Mouse (Mus musculus) kidney, embryonic 16.5 days (tissue): ENCODE results near the gene Ly6g6f. TPM values are rescaled to one million over a fixed set of nuclear protein-coding genes. Genes with fewer than 3 reads are reported as not detected.

Source experiments
- ATAC-seq: fragments of 200-750 bp; cut with Nextera tagmentation; 2 replicates; pipeline ENCODE4 v1.8.0; 2017; ENCODE audit warnings: moderate TSS enrichment; ENCODE audit not compliant: low FRiP score, low TSS enrichment
- H3K27ac ChIP-seq: fragments of 300-500 bp; sonication (generic); 2 replicates; pipeline ENCODE4 v1.5.1; 2014; ENCODE audit warnings: low read length
- H3K27me3 ChIP-seq: fragments of 300-500 bp; sonication (generic); 2 replicates; pipeline ENCODE4 v1.6.1; 2014; ENCODE audit warnings: low read length, control low read depth, mixed read lengths; ENCODE audit not compliant: insufficient read depth
- H3K36me3 ChIP-seq: fragments of 300-500 bp; sonication (generic); 2 replicates; pipeline ENCODE4 v1.6.1; 2014; ENCODE audit warnings: low read length, control low read depth, mixed read lengths; ENCODE audit not compliant: insufficient read depth
- H3K4me1 ChIP-seq: fragments of 300-500 bp; sonication (generic); 2 replicates; pipeline ENCODE4 v1.6.1; 2014; ENCODE audit warnings: low read length, control low read depth, mixed read lengths; ENCODE audit not compliant: insufficient read depth
- H3K4me2 ChIP-seq: fragments of 300-500 bp; sonication (generic); replicated peaks from 2 replicates; pipeline ENCODE4 v1.6.1; 2014; ENCODE audit warnings: low read depth, low read length
- H3K4me3 ChIP-seq: fragments of 300-500 bp; sonication (generic); 2 replicates; pipeline ENCODE4 v1.5.1; 2014; ENCODE audit warnings: mild to moderate bottlenecking, low read length
- H3K9ac ChIP-seq: fragments of 300-500 bp; sonication (generic); replicated peaks from 2 replicates; pipeline ENCODE4 v1.6.1; 2014; ENCODE audit warnings: low read length
- H3K9me3 ChIP-seq: fragments of 300-500 bp; sonication (generic); 2 replicates; pipeline ENCODE4 v1.6.1; 2016; ENCODE audit warnings: low read length, control low read depth
- WGBS: fragments of 180-500 bp; shearing (Covaris S2); extraction: QIAGEN DNeasy Blood & Tissue Kit; methylation state at CpG from one replicate; pipeline ENCODE4 v1.1.7; 2014; 5-methylcytosine and 5-hydroxymethylcytosine counted together
- polyA plus RNA-seq: library from polyadenylated mRNA; unstranded; fragments of >200 nt; fragmentation: Nextera tagmentation; extraction: Ambion mirVana; gene quantifications from 2 replicates; pipeline ENCODE4 v1.2.1, GENCODE M21; 2015

Gene Ly6g6f
- polyA plus RNA-seq, 1 experiment from 2014 or later = not detected

GRCm38 (mm10) chr17:35082841-35083576 is 2.4 kb downstream of the Ly6g6f start:
- ATAC-seq = no peak
- 84% methylated on average over 16 of the region's 16 CpGs for WGBS
- H3K9me3 ChIP-seq = no peaks in the 10 kb centered on the region
- H3K27ac ChIP-seq = no peak overlapping the region
- H3K27me3 ChIP-seq = no peaks in the 10 kb centered on the region
- no peak overlapping the region for H3K9ac ChIP-seq
- H3K4me2 ChIP-seq = no peak overlapping the region
- H3K36me3 ChIP-seq = no peaks in the 10 kb centered on the region
- peaks cover 2% of the 10 kb centered on the region; the same call in 1 of the 2 replicates for H3K4me1 ChIP-seq
- no peak overlapping the region for H3K4me3 ChIP-seq

- Histone ChIP-seq H3K9me3 (no peaks in the 10 kb centered on the region), H3K27ac (no peak overlapping the region), H3K4me2 (no peak overlapping the region), H3K36me3 (no peaks in the 10 kb centered on the region), H3K9ac (no peak overlapping the region), H3K27me3 (no peaks in the 10 kb centered on the region), H3K4me1 (peaks cover 21% of the 10 kb centered on the region), H3K4me3 (no peak overlapping the region)
- ATAC-seq = no peak
- WGBS = 81% methylated on average over 4 of the region's 4 CpGs
Observed at GRCm38 (mm10) chr17:35080710-35081109, 4.7 kb downstream of the Ly6g6f start.

- Histone ChIP-seq H3K27me3 (no peaks in the 10 kb centered on the region), H3K4me1 (peaks cover 21% of the 10 kb centered on the region), H3K36me3 (no peaks in the 10 kb centered on the region), H3K9ac (no peak overlapping the region), H3K9me3 (no peaks in the 10 kb centered on the region), H3K4me2 (no peak overlapping the region), H3K4me3 (no peak overlapping the region), H3K27ac (no peak overlapping the region)
- ATAC-seq = no peak
- 43% methylated on average over 6 of the region's 6 CpGs for WGBS
Observed at GRCm38 (mm10) chr17:35080248-35080647, 5.2 kb downstream of the Ly6g6f start.

- H3K4me3 ChIP-seq = no peak overlapping the region
- no peak overlapping the region for H3K9ac ChIP-seq
- H3K4me1 ChIP-seq = peaks cover 21% of the 10 kb centered on the region
- H3K4me2 ChIP-seq = no peak overlapping the region
- no peak for ATAC-seq
- H3K27ac ChIP-seq = no peak overlapping the region
- WGBS = 66% methylated on average over 9 of the region's 9 CpGs
- no peaks in the 10 kb centered on the region for H3K9me3 ChIP-seq
- H3K36me3 ChIP-seq = no peaks in the 10 kb centered on the region
- H3K27me3 ChIP-seq = no peaks in the 10 kb centered on the region
Observed at GRCm38 (mm10) chr17:35079778-35080177, 5.6 kb downstream of the Ly6g6f start.

GRCm38 (mm10) chr17:35077786-35078233 is 7.6 kb downstream of the Ly6g6f start, which contains the start of gene Ly6g6d:
TSS of gene Ly6g6d (minus strand) at chr17:35078065.
- no peaks in the 10 kb centered on the region for H3K36me3 ChIP-seq
- peak; percentile 87 for ATAC-seq
- H3K9ac ChIP-seq = peak within 1 kb of the TSS; percentile 72
- peaks cover 27% of the 10 kb centered on the region for H3K4me1 ChIP-seq
- H3K27ac ChIP-seq = peak within 1 kb of the TSS; percentile 77
- H3K27me3 ChIP-seq = no peaks in the 10 kb centered on the region
- WGBS = 2% methylated on average over 14 of the region's 14 CpGs
- peak within 1 kb of the TSS; percentile 67 for H3K4me2 ChIP-seq
- H3K9me3 ChIP-seq = no peaks in the 10 kb centered on the region
- peak within 1 kb of the TSS; percentile 43 for H3K4me3 ChIP-seq

- no peaks in the 10 kb centered on the region for H3K9me3 ChIP-seq
- 18% methylated on average over 2 of the region's 2 CpGs for WGBS
- H3K27ac ChIP-seq = peak overlapping the region; percentile 77
- H3K36me3 ChIP-seq = no peaks in the 10 kb centered on the region
- peaks cover 27% of the 10 kb centered on the region for H3K4me1 ChIP-seq
- H3K27me3 ChIP-seq = no peaks in the 10 kb centered on the region
- peak overlapping the region; percentile 72 for H3K9ac ChIP-seq
- peak overlapping the region; percentile 43 for H3K4me3 ChIP-seq
- H3K4me2 ChIP-seq = peak overlapping the region; percentile 67
- 0 out of 2 replicates have a peak, but pooled peaks have one; percentile 33 for ATAC-seq
Observed at GRCm38 (mm10) chr17:35077285-35077684, 8.1 kb downstream of the Ly6g6f start.

- no peak for ATAC-seq
- WGBS = 30% methylated on average over 10 of the region's 10 CpGs
Observed at GRCm38 (mm10) chr17:35076507-35077176, 8.8 kb downstream of the Ly6g6f start, which contains the start of gene Ly6g6e. TSS of gene Ly6g6e (plus strand) at chr17:35076902.

GRCm38 (mm10) chr17:35074097-35074496 is 11.3 kb downstream of the Ly6g6f start:
- Histone ChIP-seq H3K9ac (peak overlapping the region; percentile 26; the same call in 1 of the 2 replicates), H3K36me3 (no peaks in the 10 kb centered on the region), H3K27ac (no peak overlapping the region), H3K4me3 (no peak overlapping the region), H3K4me2 (no peak overlapping the region), H3K4me1 (peaks cover 36% of the 10 kb centered on the region), H3K9me3 (no peaks in the 10 kb centered on the region), H3K27me3 (no peaks in the 10 kb centered on the region)
- 30% methylated on average over 17 of the region's 17 CpGs for WGBS
- ATAC-seq = no peak

More at GRCm38 (mm10) chr17:35076507-35077176, 8.8 kb downstream of the Ly6g6f start, which contains the start of gene Ly6g6e:
- peak within 1 kb of the TSS; percentile 43 for H3K4me3 ChIP-seq
- no peaks in the 10 kb centered on the region for H3K27me3 ChIP-seq
- H3K9me3 ChIP-seq = no peaks in the 10 kb centered on the region
- H3K4me1 ChIP-seq = peaks cover 33% of the 10 kb centered on the region
- peak within 1 kb of the TSS; percentile 67 for H3K4me2 ChIP-seq
- peak within 1 kb of the TSS; percentile 77 for H3K27ac ChIP-seq
- H3K36me3 ChIP-seq = no peaks in the 10 kb centered on the region
- peak within 1 kb of the TSS; percentile 72 for H3K9ac ChIP-seq

- H3K4me2 ChIP-seq = no peak overlapping the region
- H3K4me3 ChIP-seq = no peak overlapping the region
- no peaks in the 10 kb centered on the region for H3K9me3 ChIP-seq
- H3K9ac ChIP-seq = no peak overlapping the region
- peaks cover 18% of the 10 kb centered on the region for H3K4me1 ChIP-seq
- 51% methylated on average over 9 of the region's 9 CpGs for WGBS
- no peak overlapping the region; the same call in 1 of the 2 replicates for H3K27ac ChIP-seq
- no peak for ATAC-seq
- H3K36me3 ChIP-seq = no peaks in the 10 kb centered on the region
- H3K27me3 ChIP-seq = 0 out of 2 replicates have a peak, but pooled peaks cover 2% of the 10 kb centered on the region
Observed at GRCm38 (mm10) chr17:35071454-35071853, 14.0 kb downstream of the Ly6g6f start.
